Mouse (Mus musculus) gastrocnemius, postnatal 4 days (tissue): ENCODE data around the gene Cpsf6. TPM values are rescaled to one million over a fixed set of nuclear protein-coding genes. Genes with fewer than 3 reads are reported as not detected.

ENCODE experiments used
- total RNA-seq, 2 experiments: library from RNA; stranded (reverse); gene quantifications; 2 replicates each; pipeline ENCODE4 v1.2.3; 2021

Cpsf6 gene
- total RNA-seq, 2 experiments from 2014 or later = 64.2 to 73.4 TPM

Other genes with a start within 250 kb of the Cpsf6 start
- 10 to 100 TPM; 15.4 to 17.7 TPM for gene Frs2, start 231.5 kb downstream of the Cpsf6 start, total RNA-seq
- gene Yeats4, start 155.5 kb downstream of the Cpsf6 start, total RNA-seq = 10 to 100 TPM; 29.6 to 33.2 TPM
- not detected for gene 9530003J23Rik, start 141.3 kb downstream of the Cpsf6 start, total RNA-seq
- gene Lyz2, start 97.7 kb downstream of the Cpsf6 start, total RNA-seq = 10 to 100 TPM; 47.6 to 56.3 TPM
- 1 to 10 TPM; 3.8 to 4.6 TPM for gene Lyz1, start 87.1 kb downstream of the Cpsf6 start, total RNA-seq
- 10 to 100 TPM; 13.2 to 14.0 TPM for gene Cpm, start 249.5 kb upstream of the Cpsf6 start, total RNA-seq